Mouse (Mus musculus) C2C12 (cell line): ENCODE results near the gene Itga10. TPM values are rescaled to one million over a fixed set of nuclear protein-coding genes. Genes with fewer than 3 reads are reported as not detected.
"Not testable (repeated sequence)": the region's sequence is repeated elsewhere in the genome, so short reads cannot be mapped to it uniquely, and the experiment has no call there.

ENCODE experiments used
- H3K27me3 ChIP-seq: one replicate; pipeline ENCODE4 v1.6.1; 2011; ENCODE audit not compliant: control insufficient read depth, insufficient read depth, insufficient read length
- H3K36me3 ChIP-seq: one replicate; pipeline ENCODE4 v1.6.1; 2011; ENCODE audit not compliant: control insufficient read depth, insufficient read depth
- H3K4me3 ChIP-seq: one replicate; pipeline ENCODE4 v1.5.1; 2011; ENCODE audit warnings: mild to moderate bottlenecking, control low read depth; ENCODE audit not compliant: poor library complexity, insufficient read depth, severe bottlenecking
- H3K79me2 ChIP-seq: one replicate; pipeline ENCODE4 v1.6.1; 2011; ENCODE audit not compliant: control insufficient read depth, insufficient read depth
- H3K79me3 ChIP-seq: one replicate; pipeline ENCODE4 v1.6.1; 2011; ENCODE audit warnings: low read depth, control low read depth
- H3ac ChIP-seq: one replicate; pipeline ENCODE3; 2011; ENCODE audit warnings: low read depth; ENCODE audit not compliant: control insufficient read depth, insufficient read length
- CEBPB ChIP-seq: IDR thresholded peaks from one replicate; pipeline ENCODE4 v1.6.1; 2011; ENCODE audit warnings: low read depth, mild to moderate bottlenecking, control low read depth, moderate library complexity
- CTCF ChIP-seq: IDR thresholded peaks from one replicate; pipeline ENCODE4 v1.5.1; 2011; ENCODE audit not compliant: control insufficient read depth, insufficient read depth, insufficient read length
- FOSL1 ChIP-seq: IDR thresholded peaks from one replicate; pipeline ENCODE4 v1.8.0; 2011; ENCODE audit warnings: mild to moderate bottlenecking, low read length; ENCODE audit not compliant: poor library complexity, insufficient read depth, severe bottlenecking
- MAX ChIP-seq: IDR thresholded peaks from one replicate; pipeline ENCODE4 v1.6.1; 2011; ENCODE audit warnings: mild to moderate bottlenecking, control low read depth
- MYOD1 ChIP-seq: IDR thresholded peaks from one replicate; pipeline ENCODE4 v1.6.1; 2011; ENCODE audit warnings: low read depth; ENCODE audit not compliant: control insufficient read depth, insufficient read length
- MYOG ChIP-seq: IDR thresholded peaks from one replicate; pipeline ENCODE4 v1.6.1; 2011; ENCODE audit not compliant: control insufficient read depth, insufficient read length; ENCODE audit errors: extremely low read depth
- USF1 ChIP-seq: IDR thresholded peaks from one replicate; pipeline ENCODE4 v1.6.1; 2011; ENCODE audit warnings: low read depth, mild to moderate bottlenecking, control low read depth, moderate library complexity
- polyA plus RNA-seq: library from polyadenylated mRNA; unstranded; fragments of >200 nt; fragmentation: generic; extraction: Trizol; gene quantifications from one replicate; pipeline ENCODE4 v1.2.1, GENCODE M21; 2012; ENCODE audit warnings: missing spikeins

Gene Itga10
- polyA plus RNA-seq, 1 experiment: 1.2 TPM

DNA sequence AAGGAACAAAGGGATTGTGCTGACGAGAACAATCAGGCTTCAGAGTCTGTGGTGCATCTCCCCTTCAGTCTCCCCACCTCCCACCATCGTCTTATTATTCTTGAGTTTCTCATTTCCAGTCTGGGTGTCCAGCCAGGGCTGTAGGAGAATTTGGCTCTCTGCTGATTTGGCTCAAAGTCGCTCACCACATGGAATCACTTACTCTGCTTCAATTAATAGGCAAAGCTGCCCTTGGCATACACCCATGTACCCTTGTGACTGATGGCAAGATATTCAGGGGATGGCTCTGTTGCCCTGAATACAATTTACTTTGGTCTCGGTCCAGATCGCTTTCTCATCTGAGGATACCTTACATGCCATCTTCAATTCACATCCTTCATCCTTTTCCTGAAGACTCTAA lies 42.1 kb upstream of the Itga10 start:
- Histone ChIP-seq H3K27me3 (no peaks in the 10 kb centered on the region), H3ac (no peak overlapping the region), H3K36me3 (peaks cover 10% of the 10 kb centered on the region), H3K79me2 (peaks cover 55% of the 10 kb centered on the region), H3K79me3 (peaks cover 25% of the 10 kb centered on the region), H3K4me3 (no peak overlapping the region)
- TF ChIP-seq CEBPB (no peak), USF1 (no peak), MAX (no peak), MYOG (no peak), CTCF (no peak), MYOD1 (no peak)

DNA sequence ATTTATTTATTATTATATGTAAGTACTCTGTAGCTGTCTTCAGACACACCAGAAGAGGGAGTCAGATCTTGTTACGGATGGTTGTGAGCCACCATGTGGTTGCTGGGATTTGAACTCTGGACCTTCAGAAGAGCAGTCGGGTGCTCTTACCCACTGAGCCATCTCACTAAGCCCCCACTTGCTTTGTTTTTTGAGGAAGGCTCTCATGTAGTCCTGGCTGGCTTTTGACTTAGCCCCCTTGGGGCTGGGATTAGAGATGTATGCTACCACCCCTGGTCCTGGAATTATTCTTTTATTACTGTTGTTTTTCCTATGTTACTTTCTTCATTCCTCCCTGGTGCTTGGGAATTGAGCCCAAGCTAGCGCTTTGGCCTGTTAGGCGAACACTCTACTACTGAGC lies 39.4 kb upstream of the Itga10 start:
- not testable (repeated sequence) for H3K27me3 ChIP-seq, H3K4me3 ChIP-seq, H3ac ChIP-seq, H3K36me3 ChIP-seq
- H3K79me3 ChIP-seq: peaks cover 25% of the 10 kb centered on the region
- peaks cover 59% of the 10 kb centered on the region for H3K79me2 ChIP-seq

DNA sequence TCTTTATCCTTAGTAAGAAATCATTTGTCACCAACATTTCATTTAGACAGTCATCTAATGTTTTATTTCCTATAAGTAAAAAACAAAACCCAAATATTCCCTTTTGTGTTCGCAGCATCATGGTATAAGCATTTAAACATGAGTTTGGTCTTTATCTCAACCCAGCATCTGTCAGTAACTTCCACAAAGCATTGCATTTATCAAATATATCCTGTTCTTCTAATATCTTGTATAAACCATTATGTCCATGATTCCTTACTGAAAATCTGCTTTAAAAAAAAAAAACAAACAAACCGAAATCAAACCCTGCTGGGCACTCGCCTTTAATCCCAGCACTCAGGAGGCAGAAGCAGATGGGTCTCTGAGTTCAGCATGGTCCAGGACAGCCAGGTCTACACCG lies 38.8 kb upstream of the Itga10 start:
- no peak overlapping the region for H3K4me3 ChIP-seq
- H3K79me3 ChIP-seq: peaks cover 23% of the 10 kb centered on the region
- peaks cover 54% of the 10 kb centered on the region for H3K79me2 ChIP-seq
- TF ChIP-seq MAX: no peak
- TF ChIP-seq CEBPB: no peak
- no peak for TF ChIP-seq USF1
- no peak for TF ChIP-seq MYOD1
- no peak for TF ChIP-seq CTCF
- no peaks in the 10 kb centered on the region for H3K27me3 ChIP-seq
- H3K36me3 ChIP-seq: peaks cover 10% of the 10 kb centered on the region
- H3ac ChIP-seq: no peak overlapping the region

DNA sequence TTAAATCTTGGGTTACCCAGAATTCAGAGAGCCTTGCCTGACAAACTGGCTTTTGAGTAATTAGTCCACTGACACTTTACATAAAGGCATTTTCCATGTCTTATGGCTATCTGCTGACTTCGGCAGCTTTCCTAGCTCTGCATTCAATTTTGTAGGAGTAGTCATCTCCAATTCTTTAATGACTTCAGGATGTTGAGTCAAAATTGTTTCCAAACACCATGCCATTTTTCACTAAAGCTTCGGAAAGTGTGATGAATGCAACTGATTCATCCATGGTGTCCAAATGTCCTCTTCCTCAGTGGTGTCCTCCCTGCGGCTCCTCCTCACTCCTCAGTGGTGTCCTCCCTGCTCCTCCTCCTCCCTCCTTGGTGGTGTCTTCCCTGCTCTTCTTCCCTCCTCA lies 27.4 kb upstream of the Itga10 start:
- no peak overlapping the region for H3K4me3 ChIP-seq
- H3K79me2 ChIP-seq: no peaks in the 10 kb centered on the region
- no peaks in the 10 kb centered on the region for H3K79me3 ChIP-seq
- no peak for TF ChIP-seq FOSL1
- TF ChIP-seq MYOD1: no peak
- TF ChIP-seq MAX: no peak
- no peak for TF ChIP-seq MYOG
- no peaks in the 10 kb centered on the region for H3K27me3 ChIP-seq
- H3ac ChIP-seq: no peak overlapping the region
- peaks cover 19% of the 10 kb centered on the region for H3K36me3 ChIP-seq

DNA sequence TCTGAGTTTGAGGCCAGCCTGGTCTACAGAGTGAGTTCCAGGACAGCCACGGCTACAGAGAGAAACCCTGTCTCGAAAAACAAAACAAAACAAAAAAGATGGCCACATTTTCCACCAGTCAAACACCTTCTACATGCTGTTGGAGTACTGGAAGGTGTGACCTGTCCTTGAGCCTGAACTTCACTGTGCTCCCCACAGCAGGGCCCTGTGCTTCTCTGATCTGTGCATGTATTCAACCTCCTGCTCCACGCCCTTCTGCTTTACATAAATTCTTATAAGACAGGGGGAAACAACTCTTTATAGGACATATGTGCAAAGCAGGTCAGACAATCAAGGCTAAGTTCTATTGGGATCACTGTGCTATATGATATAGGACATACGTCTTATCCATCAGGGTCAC lies 22.2 kb upstream of the Itga10 start:
- Histone ChIP-seq H3ac (no peak overlapping the region), H3K79me2 (no peaks in the 10 kb centered on the region), H3K27me3 (no peaks in the 10 kb centered on the region), H3K79me3 (no peaks in the 10 kb centered on the region), H3K4me3 (no peak overlapping the region), H3K36me3 (peaks cover 26% of the 10 kb centered on the region)
- no peak for TF ChIP-seq FOSL1
- no peak for TF ChIP-seq MYOD1
- no peak for TF ChIP-seq USF1
- TF ChIP-seq CTCF: no peak

DNA sequence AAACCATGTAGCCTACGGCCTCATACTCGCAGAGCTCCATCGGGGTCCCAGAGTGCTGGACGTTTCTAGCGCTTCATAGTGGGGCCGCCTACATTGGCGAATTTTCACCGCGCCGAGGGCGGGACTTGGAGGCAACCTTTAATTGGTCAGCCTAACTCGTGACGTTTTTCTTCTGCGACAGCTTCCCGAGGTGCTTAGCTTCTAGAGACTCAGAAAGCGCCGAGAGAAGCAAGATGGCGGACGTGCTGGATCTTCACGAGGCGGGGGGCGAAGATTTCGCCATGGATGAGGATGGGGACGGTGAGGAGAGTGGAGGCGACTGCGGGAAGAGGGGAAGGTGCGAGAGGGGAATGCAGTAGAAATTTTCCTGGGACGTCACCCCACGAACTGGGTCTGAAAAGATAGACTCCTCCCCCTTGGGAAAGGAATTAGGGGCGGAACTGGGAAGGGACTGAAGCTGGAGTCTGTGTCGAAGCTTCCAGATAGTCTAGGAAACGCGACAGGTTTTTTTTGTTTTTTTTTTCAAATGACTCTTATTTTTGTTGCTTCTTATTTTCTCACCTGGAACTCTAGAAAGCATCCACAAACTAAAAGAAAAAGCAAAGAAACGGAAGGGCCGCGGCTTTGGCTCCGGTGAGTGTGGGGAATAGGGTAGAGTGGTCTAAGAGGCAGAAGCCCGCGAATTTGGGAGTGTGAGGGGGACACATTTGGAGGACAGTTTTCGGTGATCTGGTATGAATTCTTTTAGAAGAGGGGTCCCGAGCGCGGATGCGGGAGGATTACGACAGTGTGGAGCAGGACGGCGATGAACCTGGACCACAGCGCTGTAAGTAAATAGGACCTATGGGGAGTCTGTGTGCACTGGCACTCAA lies 15.4 kb upstream of the Itga10 start, which contains the start of gene Rbm8a:
Gene Rbm8a (plus strand): TSS at position 205 of the 872 bp plus-strand sequence.
- peaks cover 34% of the 10 kb centered on the region for H3K36me3 ChIP-seq
- H3K79me2 ChIP-seq: peaks cover 50% of the 10 kb centered on the region
- no peak for TF ChIP-seq USF1
- no peak for TF ChIP-seq MYOG
- peak; percentile 73 for TF ChIP-seq MAX
- TF ChIP-seq CTCF: no peak
- TF ChIP-seq FOSL1: no peak
- no peaks in the 10 kb centered on the region for H3K27me3 ChIP-seq
- H3K79me3 ChIP-seq: peaks cover 29% of the 10 kb centered on the region
- peak within 1 kb of the TSS; percentile 78 for H3K4me3 ChIP-seq
- H3ac ChIP-seq: peak within 1 kb of the TSS; percentile 85
